Mouse (Mus musculus): ENCODE measurements around the gene Ubac2. TPM values are rescaled to one million over a fixed set of nuclear protein-coding genes. Genes with fewer than 3 reads are reported as not detected.

The Ubac2 gene
- polyA plus RNA-seq, 1 experiment from 2014 or later, result 78.2 TPM

- Histone ChIP-seq H3K9me3 (ENCODE audit: control insufficient read depth, low read length) (no peaks in the 10 kb centered on the region), H3K36me3 (ENCODE audit: control insufficient read depth, insufficient read depth, low read length) (no peaks in the 10 kb centered on the region), H3K4me1 (ENCODE audit: control insufficient read depth, insufficient read depth, low read length) (no peaks in the 10 kb centered on the region), H3K4me2 (replicated peaks; ENCODE audit: low read depth, low read length) (no peak overlapping the region), H3K27ac (ENCODE audit: low read depth, low read length) (no peak overlapping the region), H3K9ac (ENCODE audit: low read depth, low read length) (no peak overlapping the region), H3K4me3 (ENCODE audit: low read length) (no peak overlapping the region), H3K27me3 (ENCODE audit: control insufficient read depth, insufficient read depth, low read length) (no peaks in the 10 kb centered on the region)
- 85% methylated on average over 6 of the region's 6 CpGs for WGBS
- no peak for ATAC-seq (ENCODE audit: low FRiP score, low TSS enrichment)
These were observed 48.5 kb downstream of the Ubac2 start for GRCm38 (mm10) chr14:121926901-121927300.

- no peak overlapping the region for H3K27ac ChIP-seq (ENCODE audit: low read depth, low read length)
- H3K4me3 ChIP-seq (ENCODE audit: low read length), result no peak overlapping the region
- no peak overlapping the region for H3K4me2 ChIP-seq (replicated peaks; ENCODE audit: low read depth, low read length)
- no peaks in the 10 kb centered on the region for H3K9me3 ChIP-seq (ENCODE audit: control insufficient read depth, low read length)
- H3K36me3 ChIP-seq (ENCODE audit: control insufficient read depth, insufficient read depth, low read length), result no peaks in the 10 kb centered on the region
- H3K27me3 ChIP-seq (ENCODE audit: control insufficient read depth, insufficient read depth, low read length), result no peaks in the 10 kb centered on the region
- no peak overlapping the region for H3K9ac ChIP-seq (ENCODE audit: low read depth, low read length)
- 0 out of 2 replicates have a peak, but pooled peaks have one; percentile 44 for ATAC-seq (ENCODE audit: low FRiP score, low TSS enrichment)
- WGBS, result 92% methylated on average over 8 of the region's 8 CpGs
- H3K4me1 ChIP-seq (ENCODE audit: control insufficient read depth, insufficient read depth, low read length), result no peaks in the 10 kb centered on the region
These were observed 49.0 kb downstream of the Ubac2 start for GRCm38 (mm10) chr14:121927451-121927850.

GRCm38 (mm10) chr14:121928375-121929137 is 50.1 kb downstream of the Ubac2 start:
- no peaks in the 10 kb centered on the region for H3K9me3 ChIP-seq (ENCODE audit: control insufficient read depth, low read length)
- no peak overlapping the region for H3K4me3 ChIP-seq (ENCODE audit: low read length)
- no peak overlapping the region for H3K27ac ChIP-seq (ENCODE audit: low read depth, low read length)
- no peak overlapping the region for H3K9ac ChIP-seq (ENCODE audit: low read depth, low read length)
- ATAC-seq (ENCODE audit: low FRiP score, low TSS enrichment), result peak; percentile 24; the same call in 1 of the 2 replicates
- no peaks in the 10 kb centered on the region for H3K27me3 ChIP-seq (ENCODE audit: control insufficient read depth, insufficient read depth, low read length)
- no peak overlapping the region for H3K4me2 ChIP-seq (replicated peaks; ENCODE audit: low read depth, low read length)
- no peaks in the 10 kb centered on the region; the same call in 1 of the 2 replicates for H3K36me3 ChIP-seq (ENCODE audit: control insufficient read depth, insufficient read depth, low read length)
- no peaks in the 10 kb centered on the region for H3K4me1 ChIP-seq (ENCODE audit: control insufficient read depth, insufficient read depth, low read length)
- 66% methylated on average over 8 of the region's 8 CpGs for whole genome bisulfite sequencing

- no peaks in the 10 kb centered on the region for H3K4me1 ChIP-seq (ENCODE audit: control insufficient read depth, insufficient read depth, low read length)
- no peaks in the 10 kb centered on the region for H3K27me3 ChIP-seq (ENCODE audit: control insufficient read depth, insufficient read depth, low read length)
- 84% methylated on average over 12 of the region's 12 CpGs for WGBS
- no peak for ATAC-seq (ENCODE audit: low FRiP score, low TSS enrichment)
- no peak overlapping the region for H3K27ac ChIP-seq (ENCODE audit: low read depth, low read length)
- H3K9me3 ChIP-seq (ENCODE audit: control insufficient read depth, low read length), result no peaks in the 10 kb centered on the region
- no peak overlapping the region for H3K9ac ChIP-seq (ENCODE audit: low read depth, low read length)
- H3K4me3 ChIP-seq (ENCODE audit: low read length), result no peak overlapping the region
- no peaks in the 10 kb centered on the region; the same call in 1 of the 2 replicates for H3K36me3 ChIP-seq (ENCODE audit: control insufficient read depth, insufficient read depth, low read length)
- no peak overlapping the region for H3K4me2 ChIP-seq (replicated peaks; ENCODE audit: low read depth, low read length)
These were observed 51.0 kb downstream of the Ubac2 start for GRCm38 (mm10) chr14:121929243-121929951.

- H3K4me2 ChIP-seq (replicated peaks; ENCODE audit: low read depth, low read length), result no peak overlapping the region
- H3K4me1 ChIP-seq (ENCODE audit: control insufficient read depth, insufficient read depth, low read length), result no peaks in the 10 kb centered on the region
- 0 out of 2 replicates have a peak, but pooled peaks cover 5% of the 10 kb centered on the region for H3K9me3 ChIP-seq (ENCODE audit: control insufficient read depth, low read length)
- no peak overlapping the region for H3K9ac ChIP-seq (ENCODE audit: low read depth, low read length)
- 83% methylated on average over 7 of the region's 7 CpGs for WGBS
- no peaks in the 10 kb centered on the region; the same call in 1 of the 2 replicates for H3K36me3 ChIP-seq (ENCODE audit: control insufficient read depth, insufficient read depth, low read length)
- no peak for ATAC-seq (ENCODE audit: low FRiP score, low TSS enrichment)
- no peak overlapping the region for H3K4me3 ChIP-seq (ENCODE audit: low read length)
- no peaks in the 10 kb centered on the region for H3K27me3 ChIP-seq (ENCODE audit: control insufficient read depth, insufficient read depth, low read length)
- H3K27ac ChIP-seq (ENCODE audit: low read depth, low read length), result no peak overlapping the region
These were observed 52.4 kb downstream of the Ubac2 start for GRCm38 (mm10) chr14:121930731-121931383.

- H3K9ac ChIP-seq (ENCODE audit: low read depth, low read length), result no peak overlapping the region
- no peak overlapping the region for H3K4me2 ChIP-seq (replicated peaks; ENCODE audit: low read depth, low read length)
- WGBS, result 92% methylated on average over 3 of the region's 3 CpGs
- H3K27ac ChIP-seq (ENCODE audit: low read depth, low read length), result no peak overlapping the region
- H3K4me1 ChIP-seq (ENCODE audit: control insufficient read depth, insufficient read depth, low read length), result no peaks in the 10 kb centered on the region
- ATAC-seq (ENCODE audit: low FRiP score, low TSS enrichment), result no peak
- H3K4me3 ChIP-seq (ENCODE audit: low read length), result no peak overlapping the region
- H3K9me3 ChIP-seq (ENCODE audit: control insufficient read depth, low read length), result peaks cover 9% of the 10 kb centered on the region; the same call in 1 of the 2 replicates
- H3K36me3 ChIP-seq (ENCODE audit: control insufficient read depth, insufficient read depth, low read length), result no peaks in the 10 kb centered on the region; the same call in 1 of the 2 replicates
- H3K27me3 ChIP-seq (ENCODE audit: control insufficient read depth, insufficient read depth, low read length), result no peaks in the 10 kb centered on the region
These were observed 53.2 kb downstream of the Ubac2 start for GRCm38 (mm10) chr14:121931594-121931993.

GRCm38 (mm10) chr14:121932180-121932579 is 53.8 kb downstream of the Ubac2 start:
- H3K4me3 ChIP-seq (ENCODE audit: low read length), result no peak overlapping the region
- no peaks in the 10 kb centered on the region; the same call in 1 of the 2 replicates for H3K36me3 ChIP-seq (ENCODE audit: control insufficient read depth, insufficient read depth, low read length)
- no peak overlapping the region for H3K27ac ChIP-seq (ENCODE audit: low read depth, low read length)
- no peak overlapping the region for H3K4me2 ChIP-seq (replicated peaks; ENCODE audit: low read depth, low read length)
- H3K9ac ChIP-seq (ENCODE audit: low read depth, low read length), result no peak overlapping the region
- peaks cover 9% of the 10 kb centered on the region; the same call in 1 of the 2 replicates for H3K9me3 ChIP-seq (ENCODE audit: control insufficient read depth, low read length)
- H3K4me1 ChIP-seq (ENCODE audit: control insufficient read depth, insufficient read depth, low read length), result no peaks in the 10 kb centered on the region
- 91% methylated on average over 4 of the region's 4 CpGs for WGBS
- no peaks in the 10 kb centered on the region for H3K27me3 ChIP-seq (ENCODE audit: control insufficient read depth, insufficient read depth, low read length)
- ATAC-seq (ENCODE audit: low FRiP score, low TSS enrichment), result no peak

- H3K4me1 ChIP-seq (ENCODE audit: control insufficient read depth, insufficient read depth, low read length), result no peaks in the 10 kb centered on the region
- no peak overlapping the region for H3K27ac ChIP-seq (ENCODE audit: low read depth, low read length)
- H3K27me3 ChIP-seq (ENCODE audit: control insufficient read depth, insufficient read depth, low read length), result no peaks in the 10 kb centered on the region
- H3K4me3 ChIP-seq (ENCODE audit: low read length), result no peak overlapping the region
- peaks cover 9% of the 10 kb centered on the region; the same call in 1 of the 2 replicates for H3K9me3 ChIP-seq (ENCODE audit: control insufficient read depth, low read length)
- no peak overlapping the region for H3K4me2 ChIP-seq (replicated peaks; ENCODE audit: low read depth, low read length)
- ATAC-seq (ENCODE audit: low FRiP score, low TSS enrichment), result no peak
- H3K9ac ChIP-seq (ENCODE audit: low read depth, low read length), result no peak overlapping the region
- no peaks in the 10 kb centered on the region; the same call in 1 of the 2 replicates for H3K36me3 ChIP-seq (ENCODE audit: control insufficient read depth, insufficient read depth, low read length)
- WGBS, result 89% methylated on average over 7 of the region's 7 CpGs
These were observed 55.6 kb downstream of the Ubac2 start for GRCm38 (mm10) chr14:121933906-121934596.

All from kidney, embryonic 14.5 days (tissue).